Mouse (Mus musculus): ENCODE measurements around the gene Tbkbp1.

The Tbkbp1 gene

GRCm38 (mm10) chr11:97156999-97157398, 5.7 kb upstream of the Tbkbp1 start:
- in situ Hi-C loops (cut with MseI, MboI) = no loop called here

GRCm38 (mm10) chr11:97152662-97153287, 1.5 kb upstream of the Tbkbp1 start:
- in situ Hi-C loops (cut with MseI, MboI) = no loop called here

- in situ Hi-C loops (cut with MseI, MboI) = no loop called here
These were observed 730 bp upstream of the Tbkbp1 start for GRCm38 (mm10) chr11:97152023-97152426.

- in situ Hi-C loops (cut with MseI, MboI) = no loop called here
These were observed 624 bp downstream of the Tbkbp1 start for GRCm38 (mm10) chr11:97150411-97151330.

- in situ Hi-C loops (cut with MseI, MboI) = no loop called here
These were observed 1.3 kb downstream of the Tbkbp1 start for GRCm38 (mm10) chr11:97149995-97150410.

- in situ Hi-C loops (cut with MseI, MboI) = no loop called here
These were observed 2.3 kb downstream of the Tbkbp1 start for GRCm38 (mm10) chr11:97149026-97149425.

- in situ Hi-C loops (cut with MseI, MboI) = no loop called here
These were observed 2.7 kb downstream of the Tbkbp1 start for GRCm38 (mm10) chr11:97148591-97148990.

GRCm38 (mm10) chr11:97147333-97147732, 4.0 kb downstream of the Tbkbp1 start:
- in situ Hi-C loops (cut with MseI, MboI) = no loop called here

GRCm38 (mm10) chr11:97146724-97147123, 4.6 kb downstream of the Tbkbp1 start:
- in situ Hi-C loops (cut with MseI, MboI) = no loop called here

GRCm38 (mm10) chr11:97145951-97146350, 5.3 kb downstream of the Tbkbp1 start:
- in situ Hi-C loops (cut with MseI, MboI) = no loop called here

- in situ Hi-C loops (cut with MseI, MboI) = no loop called here
These were observed 6.0 kb downstream of the Tbkbp1 start for GRCm38 (mm10) chr11:97145320-97145719.

- in situ Hi-C loops (cut with MseI, MboI) = no loop called here
These were observed 7.9 kb downstream of the Tbkbp1 start for GRCm38 (mm10) chr11:97143196-97143900.

GRCm38 (mm10) chr11:97142159-97142608, 9.1 kb downstream of the Tbkbp1 start:
- in situ Hi-C loops (cut with MseI, MboI) = no loop called here

- in situ Hi-C loops (cut with MseI, MboI) = no loop called here
These were observed 10.5 kb downstream of the Tbkbp1 start for GRCm38 (mm10) chr11:97140811-97141210.

- in situ Hi-C loops (cut with MseI, MboI) = no loop called here
These were observed 12.0 kb downstream of the Tbkbp1 start for GRCm38 (mm10) chr11:97139256-97139655.

GRCm38 (mm10) chr11:97138554-97139226, 12.6 kb downstream of the Tbkbp1 start:
- in situ Hi-C loops (cut with MseI, MboI) = no loop called here

GRCm38 (mm10) chr11:97133270-97133669, 18.0 kb downstream of the Tbkbp1 start:
- in situ Hi-C loops (cut with MseI, MboI) = no loop called here

GRCm38 (mm10) chr11:97132185-97132584, 19.1 kb downstream of the Tbkbp1 start:
- in situ Hi-C loops (cut with MseI, MboI) = no loop called here

GRCm38 (mm10) chr11:97131683-97132082, 19.6 kb downstream of the Tbkbp1 start:
- in situ Hi-C loops (cut with MseI, MboI) = no loop called here

GRCm38 (mm10) chr11:97130318-97130717, 21.0 kb downstream of the Tbkbp1 start:
- in situ Hi-C loops (cut with MseI, MboI) = no loop called here

- in situ Hi-C loops (cut with MseI, MboI) = no loop called here
These were observed 22.3 kb downstream of the Tbkbp1 start for GRCm38 (mm10) chr11:97128956-97129355.
